Mouse (Mus musculus): ENCODE measurements around the gene Akap13. TPM values are rescaled to one million over a fixed set of nuclear protein-coding genes. Genes with fewer than 3 reads are reported as not detected.

Akap13 gene
- polyA plus RNA-seq, 1 experiment from 2014 or later: 39.9 TPM

- 67% methylated on average over 11 of the region's 11 CpGs for WGBS
- Histone ChIP-seq H3K9me3 (replicated peaks; ENCODE audit: control insufficient read depth, low read length) (no peaks in the 10 kb centered on the region), H3K4me1 (ENCODE audit: control insufficient read depth, insufficient read depth, low read length) (peaks cover 7% of the 10 kb centered on the region; the same call in 1 of the 2 replicates), H3K9ac (ENCODE audit: low read length) (no peak overlapping the region), H3K27ac (ENCODE audit: low read length) (peak overlapping the region; percentile 53), H3K4me2 (ENCODE audit: low read depth, low read length) (peak overlapping the region; percentile 42), H3K27me3 (ENCODE audit: control insufficient read depth, insufficient read depth, low read length) (no peaks in the 10 kb centered on the region), H3K4me3 (replicated peaks; ENCODE audit: low read length) (peak overlapping the region; percentile 25), H3K36me3 (ENCODE audit: control insufficient read depth, insufficient read depth, low read length) (no peaks in the 10 kb centered on the region)
- ATAC-seq (ENCODE audit: insufficient read depth, low FRiP score): no peak
Observed at GRCm38 (mm10) chr7:75655180-75656074, 200.1 kb downstream of the Akap13 start.

GRCm38 (mm10) chr7:75656297-75656852 lies 201.0 kb downstream of the Akap13 start:
- no peaks in the 10 kb centered on the region for H3K9me3 ChIP-seq (replicated peaks; ENCODE audit: control insufficient read depth, low read length)
- H3K4me3 ChIP-seq (replicated peaks; ENCODE audit: low read length): no peak overlapping the region
- H3K27ac ChIP-seq (ENCODE audit: low read length): no peak overlapping the region
- no peak overlapping the region for H3K9ac ChIP-seq (ENCODE audit: low read length)
- ATAC-seq (ENCODE audit: insufficient read depth, low FRiP score): no peak
- no peaks in the 10 kb centered on the region for H3K27me3 ChIP-seq (ENCODE audit: control insufficient read depth, insufficient read depth, low read length)
- H3K36me3 ChIP-seq (ENCODE audit: control insufficient read depth, insufficient read depth, low read length): no peaks in the 10 kb centered on the region
- H3K4me1 ChIP-seq (ENCODE audit: control insufficient read depth, insufficient read depth, low read length): peaks cover 7% of the 10 kb centered on the region; the same call in 1 of the 2 replicates
- H3K4me2 ChIP-seq (ENCODE audit: low read depth, low read length): no peak overlapping the region
- WGBS: 84% methylated on average over 9 of the region's 9 CpGs

- ATAC-seq (ENCODE audit: insufficient read depth, low FRiP score): no peak
- no peak overlapping the region for H3K4me2 ChIP-seq (ENCODE audit: low read depth, low read length)
- H3K9me3 ChIP-seq (replicated peaks; ENCODE audit: control insufficient read depth, low read length): no peaks in the 10 kb centered on the region
- no peak overlapping the region for H3K27ac ChIP-seq (ENCODE audit: low read length)
- peaks cover 7% of the 10 kb centered on the region; the same call in 1 of the 2 replicates for H3K4me1 ChIP-seq (ENCODE audit: control insufficient read depth, insufficient read depth, low read length)
- H3K4me3 ChIP-seq (replicated peaks; ENCODE audit: low read length): no peak overlapping the region
- 73% methylated on average over 1 of the region's 1 CpGs for WGBS
- no peaks in the 10 kb centered on the region for H3K36me3 ChIP-seq (ENCODE audit: control insufficient read depth, insufficient read depth, low read length)
- H3K27me3 ChIP-seq (ENCODE audit: control insufficient read depth, insufficient read depth, low read length): no peaks in the 10 kb centered on the region
- H3K9ac ChIP-seq (ENCODE audit: low read length): no peak overlapping the region
Observed at GRCm38 (mm10) chr7:75656896-75657295, 201.6 kb downstream of the Akap13 start.

GRCm38 (mm10) chr7:75664455-75664854 lies 209.1 kb downstream of the Akap13 start:
- WGBS: 58% methylated on average over 3 of the region's 3 CpGs
- Histone ChIP-seq H3K27me3 (ENCODE audit: control insufficient read depth, insufficient read depth, low read length) (no peaks in the 10 kb centered on the region), H3K9ac (ENCODE audit: low read length) (no peak overlapping the region), H3K4me3 (replicated peaks; ENCODE audit: low read length) (no peak overlapping the region), H3K9me3 (replicated peaks; ENCODE audit: control insufficient read depth, low read length) (no peaks in the 10 kb centered on the region), H3K27ac (ENCODE audit: low read length) (no peak overlapping the region), H3K36me3 (ENCODE audit: control insufficient read depth, insufficient read depth, low read length) (0 out of 2 replicates have a peak, but pooled peaks cover 5% of the 10 kb centered on the region), H3K4me1 (ENCODE audit: control insufficient read depth, insufficient read depth, low read length) (0 out of 2 replicates have a peak, but pooled peaks cover 2% of the 10 kb centered on the region), H3K4me2 (ENCODE audit: low read depth, low read length) (no peak overlapping the region)
- ATAC-seq (ENCODE audit: insufficient read depth, low FRiP score): no peak

- Histone ChIP-seq H3K4me1 (ENCODE audit: control insufficient read depth, insufficient read depth, low read length) (0 out of 2 replicates have a peak, but pooled peaks cover 3% of the 10 kb centered on the region), H3K27ac (ENCODE audit: low read length) (no peak overlapping the region), H3K27me3 (ENCODE audit: control insufficient read depth, insufficient read depth, low read length) (no peaks in the 10 kb centered on the region), H3K4me3 (replicated peaks; ENCODE audit: low read length) (no peak overlapping the region), H3K9me3 (replicated peaks; ENCODE audit: control insufficient read depth, low read length) (no peaks in the 10 kb centered on the region), H3K4me2 (ENCODE audit: low read depth, low read length) (no peak overlapping the region), H3K9ac (ENCODE audit: low read length) (no peak overlapping the region), H3K36me3 (ENCODE audit: control insufficient read depth, insufficient read depth, low read length) (0 out of 2 replicates have a peak, but pooled peaks cover 5% of the 10 kb centered on the region)
- 78% methylated on average over 3 of the region's 3 CpGs for WGBS
- no peak for ATAC-seq (ENCODE audit: insufficient read depth, low FRiP score)
Observed at GRCm38 (mm10) chr7:75666982-75667381, 211.6 kb downstream of the Akap13 start.

GRCm38 (mm10) chr7:75667531-75667930 lies 212.2 kb downstream of the Akap13 start:
- Histone ChIP-seq H3K9ac (ENCODE audit: low read length) (no peak overlapping the region), H3K27ac (ENCODE audit: low read length) (no peak overlapping the region), H3K4me2 (ENCODE audit: low read depth, low read length) (no peak overlapping the region), H3K4me1 (ENCODE audit: control insufficient read depth, insufficient read depth, low read length) (0 out of 2 replicates have a peak, but pooled peaks cover 3% of the 10 kb centered on the region), H3K36me3 (ENCODE audit: control insufficient read depth, insufficient read depth, low read length) (0 out of 2 replicates have a peak, but pooled peaks cover 5% of the 10 kb centered on the region), H3K9me3 (replicated peaks; ENCODE audit: control insufficient read depth, low read length) (no peaks in the 10 kb centered on the region), H3K27me3 (ENCODE audit: control insufficient read depth, insufficient read depth, low read length) (no peaks in the 10 kb centered on the region), H3K4me3 (replicated peaks; ENCODE audit: low read length) (no peak overlapping the region)
- ATAC-seq (ENCODE audit: insufficient read depth, low FRiP score): no peak
- WGBS: 88% methylated on average over 6 of the region's 6 CpGs

GRCm38 (mm10) chr7:75668396-75668795 lies 213.1 kb downstream of the Akap13 start:
- Histone ChIP-seq H3K36me3 (ENCODE audit: control insufficient read depth, insufficient read depth, low read length) (0 out of 2 replicates have a peak, but pooled peaks cover 5% of the 10 kb centered on the region), H3K4me3 (replicated peaks; ENCODE audit: low read length) (no peak overlapping the region), H3K27ac (ENCODE audit: low read length) (no peak overlapping the region), H3K4me2 (ENCODE audit: low read depth, low read length) (no peak overlapping the region), H3K9ac (ENCODE audit: low read length) (no peak overlapping the region), H3K9me3 (replicated peaks; ENCODE audit: control insufficient read depth, low read length) (no peaks in the 10 kb centered on the region), H3K4me1 (ENCODE audit: control insufficient read depth, insufficient read depth, low read length) (0 out of 2 replicates have a peak, but pooled peaks cover 3% of the 10 kb centered on the region), H3K27me3 (ENCODE audit: control insufficient read depth, insufficient read depth, low read length) (no peaks in the 10 kb centered on the region)
- WGBS: 44% methylated on average over 1 of the region's 1 CpGs
- no peak for ATAC-seq (ENCODE audit: insufficient read depth, low FRiP score)

- 40% methylated on average over 6 of the region's 6 CpGs for WGBS
- 0 out of 2 replicates have a peak, but pooled peaks cover 3% of the 10 kb centered on the region for H3K4me1 ChIP-seq (ENCODE audit: control insufficient read depth, insufficient read depth, low read length)
- 0 out of 2 replicates have a peak overlapping the region, but pooled peaks have one; percentile 27 for H3K4me2 ChIP-seq (ENCODE audit: low read depth, low read length)
- no peaks in the 10 kb centered on the region for H3K9me3 ChIP-seq (replicated peaks; ENCODE audit: control insufficient read depth, low read length)
- no peak for ATAC-seq (ENCODE audit: insufficient read depth, low FRiP score)
- H3K9ac ChIP-seq (ENCODE audit: low read length): no peak overlapping the region
- no peaks in the 10 kb centered on the region for H3K27me3 ChIP-seq (ENCODE audit: control insufficient read depth, insufficient read depth, low read length)
- H3K36me3 ChIP-seq (ENCODE audit: control insufficient read depth, insufficient read depth, low read length): 0 out of 2 replicates have a peak, but pooled peaks cover under 1% of the 10 kb centered on the region
- peak overlapping the region; percentile 79 for H3K27ac ChIP-seq (ENCODE audit: low read length)
- H3K4me3 ChIP-seq (replicated peaks; ENCODE audit: low read length): no peak overlapping the region
Observed at GRCm38 (mm10) chr7:75669416-75669815, 214.1 kb downstream of the Akap13 start.

- no peaks in the 10 kb centered on the region for H3K4me1 ChIP-seq (ENCODE audit: control insufficient read depth, insufficient read depth, low read length)
- no peaks in the 10 kb centered on the region for H3K27me3 ChIP-seq (ENCODE audit: control insufficient read depth, insufficient read depth, low read length)
- no peaks in the 10 kb centered on the region for H3K36me3 ChIP-seq (ENCODE audit: control insufficient read depth, insufficient read depth, low read length)
- ATAC-seq (ENCODE audit: insufficient read depth, low FRiP score): no peak
- H3K4me2 ChIP-seq (ENCODE audit: low read depth, low read length): no peak overlapping the region
- 76% methylated on average over 9 of the region's 9 CpGs for WGBS
- H3K9ac ChIP-seq (ENCODE audit: low read length): no peak overlapping the region
- H3K27ac ChIP-seq (ENCODE audit: low read length): no peak overlapping the region
- no peaks in the 10 kb centered on the region for H3K9me3 ChIP-seq (replicated peaks; ENCODE audit: control insufficient read depth, low read length)
- no peak overlapping the region for H3K4me3 ChIP-seq (replicated peaks; ENCODE audit: low read length)
Observed at GRCm38 (mm10) chr7:75679631-75680030, 224.3 kb downstream of the Akap13 start.
